Mouse (Mus musculus): ENCODE results near the gene Git2.

The Git2 gene

DNA sequence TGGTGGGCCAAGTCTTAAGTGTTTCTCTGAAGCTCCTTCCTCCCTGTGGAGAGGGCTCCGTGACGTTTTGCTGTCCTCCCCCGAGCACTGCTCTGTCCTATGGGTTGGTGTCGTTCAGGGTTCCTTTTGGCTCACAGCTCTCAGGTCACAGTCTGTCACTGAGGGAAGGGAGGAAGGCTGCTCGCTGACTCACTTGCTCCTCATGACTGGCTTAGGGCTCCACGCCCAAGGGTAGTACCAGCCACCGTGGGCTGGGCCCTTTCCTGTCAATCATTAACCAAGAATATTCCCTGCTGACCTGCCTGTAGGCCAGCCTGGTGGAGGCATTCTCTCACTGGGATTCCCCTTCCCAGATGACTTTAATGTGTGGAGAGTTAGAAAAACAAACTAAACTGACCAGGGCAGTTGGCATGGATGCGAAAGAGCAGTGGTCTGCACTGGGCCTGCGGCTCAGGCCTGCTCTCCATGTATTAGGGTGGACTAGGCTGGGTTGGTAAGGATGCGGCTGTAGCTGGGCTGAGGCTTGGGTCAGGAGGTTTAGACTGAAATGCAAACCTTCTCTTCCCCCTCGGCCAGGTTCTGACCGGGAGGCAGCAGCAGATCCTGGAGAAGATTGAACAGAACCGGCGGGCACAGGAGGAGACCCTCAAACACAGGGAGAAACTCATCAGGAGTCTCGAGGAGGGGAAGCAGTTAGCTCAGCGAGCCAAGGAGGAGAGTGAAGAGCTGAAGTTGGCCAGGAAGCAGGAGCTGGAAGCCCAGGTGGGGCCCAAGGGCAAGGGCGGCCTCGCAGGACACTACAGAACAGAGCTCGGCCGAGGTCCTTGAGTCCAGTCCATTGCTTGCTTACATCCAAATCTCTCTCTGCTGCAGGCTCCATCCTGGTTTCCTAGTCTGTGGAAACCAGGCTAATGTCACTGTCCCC is 56.1 kb downstream of the Git2 start:
- DNase-seq = peak; percentile 70 to 75

DNA sequence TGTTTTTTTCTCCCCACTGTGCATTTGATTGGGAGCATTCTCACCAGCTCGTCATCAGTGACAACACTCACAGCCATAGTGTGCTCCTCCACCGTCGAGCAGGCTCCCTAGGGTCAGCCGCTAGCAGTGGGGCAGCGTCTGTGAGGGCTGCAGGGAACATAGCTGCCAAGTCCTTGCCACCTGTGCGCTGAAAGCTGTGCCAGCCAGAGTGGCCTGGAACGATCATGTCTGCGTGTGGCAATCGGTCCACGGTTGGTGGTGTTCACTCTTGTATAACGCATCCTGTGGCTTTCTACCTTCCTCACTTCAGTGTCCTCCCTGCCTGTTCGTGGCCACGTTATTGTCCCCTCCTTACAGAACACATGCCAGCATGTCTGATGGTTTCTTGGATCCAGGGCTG is 56.8 kb downstream of the Git2 start:
- DNase-seq = peak; percentile 89 to 95

DNA sequence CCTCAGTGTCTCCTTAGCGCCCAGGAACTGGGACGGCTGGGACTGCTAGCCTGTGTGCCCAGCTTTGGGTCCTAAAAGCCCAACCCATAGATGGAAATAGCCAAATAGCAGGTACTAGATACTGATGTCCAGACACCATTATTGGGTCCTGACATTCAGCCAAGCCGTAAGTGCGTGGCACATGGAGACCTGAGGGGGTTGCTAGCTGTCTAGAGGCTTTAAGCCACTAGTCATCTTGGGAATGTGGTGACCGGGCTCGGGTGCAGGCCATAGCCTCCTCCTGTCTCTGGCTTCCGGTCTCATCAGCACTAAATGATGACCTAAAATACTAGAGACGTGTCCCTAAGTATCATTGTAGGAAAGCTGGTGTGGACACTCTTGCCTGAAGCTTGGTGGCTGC is 57.4 kb downstream of the Git2 start:
- DNase-seq = peak in 1 of 2 experiments; percentile 58

DNA sequence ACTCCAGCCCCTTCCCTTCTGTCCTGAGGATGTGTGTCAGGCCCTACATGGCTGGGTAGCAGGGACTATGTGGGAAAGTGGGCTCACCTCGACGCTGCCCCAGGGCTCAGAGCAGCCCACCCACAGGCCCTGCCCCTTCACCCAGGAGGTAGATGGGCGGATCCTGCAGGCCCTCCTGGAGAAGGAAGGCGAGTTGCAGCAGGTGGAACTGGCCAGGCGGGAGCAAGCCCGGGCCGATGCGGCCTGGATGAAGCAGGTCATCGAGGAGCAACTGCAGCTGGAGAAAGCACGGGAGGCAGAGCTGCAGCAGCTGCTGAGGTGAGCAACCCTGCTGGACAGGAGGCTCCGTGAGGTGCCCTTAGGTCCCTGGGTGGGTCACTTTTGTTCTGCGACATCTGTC is 58.0 kb downstream of the Git2 start:
- no peak for DNase-seq

DNA sequence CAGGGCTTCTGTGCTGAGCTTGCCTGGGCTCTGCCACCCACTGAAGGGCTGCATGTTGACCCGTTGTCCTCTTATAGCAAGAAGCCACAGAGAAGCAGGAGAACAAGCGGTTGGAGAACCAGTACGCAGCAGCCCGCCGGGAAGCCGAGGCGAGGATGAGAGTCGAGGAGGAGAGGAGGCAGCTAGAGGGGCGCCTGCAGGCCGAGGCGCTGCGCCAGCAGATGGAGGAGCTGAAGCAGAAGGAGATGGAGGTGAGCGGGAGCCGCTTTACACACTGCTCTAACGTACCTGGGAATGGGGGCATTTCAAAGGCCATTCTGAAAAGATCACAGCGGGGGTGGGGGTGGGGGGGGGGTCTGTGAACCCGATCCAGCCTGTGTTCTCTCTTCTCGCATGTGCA is 60.8 kb downstream of the Git2 start:
- DNase-seq = peak in 1 of 2 experiments; percentile 68

DNA sequence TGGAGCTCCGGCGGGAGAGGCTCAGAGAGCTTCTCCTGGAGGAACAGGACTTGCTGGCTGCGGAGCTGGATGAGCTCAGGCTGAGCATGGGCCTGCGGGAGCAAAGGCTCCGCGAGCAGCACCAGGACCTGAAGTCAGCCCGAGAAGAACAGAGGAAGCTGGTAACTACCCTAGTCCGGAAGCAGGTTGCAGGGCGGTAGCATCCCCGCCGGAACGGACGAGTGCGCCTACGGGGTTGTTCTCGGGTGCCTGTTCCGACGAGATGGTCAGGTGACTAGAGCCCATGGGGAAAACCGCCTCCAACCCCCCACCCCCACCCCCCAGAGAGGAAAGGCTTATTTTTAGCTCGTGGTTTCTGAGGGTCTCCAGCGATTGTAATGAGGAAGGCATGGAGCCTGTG is 66.0 kb downstream of the Git2 start:
- DNase-seq = no peak

DNA sequence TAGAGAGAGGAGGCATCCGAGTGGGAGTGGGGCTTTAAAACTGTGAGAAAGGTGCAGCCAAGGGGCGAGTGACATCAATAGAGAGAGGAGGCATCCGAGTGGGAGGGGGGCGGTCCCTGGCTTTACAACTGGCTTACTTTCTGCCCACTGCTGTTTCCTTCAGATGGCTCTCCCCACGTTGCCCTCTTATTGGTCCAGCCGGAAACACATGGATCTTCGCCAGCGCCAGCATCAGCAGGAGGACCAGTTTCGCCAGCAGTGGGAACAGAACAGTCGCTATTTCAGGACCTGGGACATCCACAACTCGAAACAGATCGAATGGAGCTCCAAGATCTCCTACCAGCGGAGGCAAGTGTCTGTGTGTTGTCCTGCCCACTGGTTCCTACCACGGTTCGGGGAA is 66.8 kb downstream of the Git2 start:
- DNase-seq = peak; percentile 81 to 86

DNA sequence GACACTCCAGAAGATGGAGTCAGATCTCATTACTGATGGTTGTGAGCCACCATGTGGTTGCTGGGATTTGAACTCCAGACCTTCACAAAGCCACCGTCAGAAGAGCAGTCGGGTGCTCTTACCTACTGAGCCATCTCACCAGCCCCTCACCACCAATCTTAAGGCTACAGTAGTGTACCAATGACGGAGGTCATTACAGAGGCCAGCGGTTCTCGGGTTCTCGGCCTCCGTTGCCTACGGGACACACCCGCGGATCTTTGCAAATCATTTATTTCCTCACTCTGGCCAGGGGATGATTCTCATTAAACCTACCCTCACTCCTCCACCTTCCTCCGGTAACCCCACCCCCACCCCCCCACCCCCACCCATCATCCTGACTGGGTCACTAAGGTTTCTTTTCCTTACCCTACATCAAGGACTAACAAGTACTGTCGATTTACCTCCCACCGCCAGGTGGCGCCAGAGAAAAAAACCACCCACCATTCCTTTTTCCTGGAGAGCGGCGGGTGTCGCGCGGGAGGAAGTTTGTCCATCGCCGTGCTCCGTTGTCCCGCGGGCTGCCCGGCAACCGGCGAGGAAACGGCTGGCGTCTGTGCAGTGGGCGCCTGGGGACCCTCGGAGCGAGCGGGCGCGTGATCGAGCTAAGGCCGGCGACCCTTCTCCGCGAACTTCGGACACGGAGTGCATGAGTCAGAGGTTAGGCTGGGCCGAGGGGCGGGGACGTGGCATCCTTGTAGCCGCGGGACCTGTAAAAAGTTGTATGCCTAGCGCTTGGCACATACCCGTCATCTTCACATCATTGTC is 67.8 kb downstream of the Git2 start, which contains the start of gene Tchp:
Gene Tchp, plus strand, starts transcription at position 496 of the 804 bp plus-strand sequence.
- DNase-seq = peak; percentile 97 to 98

DNA sequence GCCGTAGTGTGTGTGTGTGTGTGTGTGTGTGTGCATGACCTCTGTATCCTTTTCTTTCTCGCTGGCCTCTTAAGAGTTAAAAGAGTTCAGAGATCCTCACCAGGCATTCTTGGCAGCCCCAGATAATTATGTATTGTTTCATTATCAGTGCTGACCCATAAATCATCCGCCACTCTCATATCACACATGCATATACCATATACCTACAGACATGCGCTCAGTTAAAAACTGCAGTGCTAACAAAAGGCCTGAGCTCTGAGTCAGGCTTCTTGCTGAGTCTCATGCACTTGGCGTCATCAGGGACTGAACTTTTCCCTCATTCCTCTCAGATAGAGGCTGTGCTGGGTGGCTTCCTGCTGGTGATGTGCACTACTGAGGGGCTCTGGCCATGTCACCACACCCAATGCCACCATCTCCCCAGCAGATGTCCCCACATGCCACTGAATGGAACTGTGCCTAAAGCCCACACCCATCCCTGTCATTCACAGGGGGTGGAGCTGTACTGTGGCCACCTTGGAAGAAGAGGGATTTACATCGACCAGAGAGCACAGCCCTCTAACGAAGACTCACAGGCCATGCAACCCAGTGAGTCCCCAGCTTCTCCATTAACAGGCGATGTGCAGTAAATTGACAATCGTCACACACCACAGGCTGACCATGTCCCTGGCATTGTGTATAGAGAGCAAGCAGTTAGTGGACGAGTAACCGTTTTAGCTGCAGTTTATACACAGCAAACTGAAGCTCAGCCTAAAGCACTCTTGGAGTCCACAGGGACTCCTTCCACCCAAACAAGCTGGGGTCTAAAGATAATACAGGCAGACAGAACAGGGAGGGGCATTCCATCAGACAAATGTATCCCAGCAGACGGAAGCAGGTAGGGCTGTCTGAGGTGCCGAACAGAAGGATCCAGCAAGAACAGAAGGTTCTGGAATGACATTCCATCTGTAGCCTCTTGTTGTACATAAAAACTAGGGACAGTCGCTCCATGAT is 72.6 kb downstream of the Git2 start:
- peak; percentile 67 to 77 for DNase-seq

DNA sequence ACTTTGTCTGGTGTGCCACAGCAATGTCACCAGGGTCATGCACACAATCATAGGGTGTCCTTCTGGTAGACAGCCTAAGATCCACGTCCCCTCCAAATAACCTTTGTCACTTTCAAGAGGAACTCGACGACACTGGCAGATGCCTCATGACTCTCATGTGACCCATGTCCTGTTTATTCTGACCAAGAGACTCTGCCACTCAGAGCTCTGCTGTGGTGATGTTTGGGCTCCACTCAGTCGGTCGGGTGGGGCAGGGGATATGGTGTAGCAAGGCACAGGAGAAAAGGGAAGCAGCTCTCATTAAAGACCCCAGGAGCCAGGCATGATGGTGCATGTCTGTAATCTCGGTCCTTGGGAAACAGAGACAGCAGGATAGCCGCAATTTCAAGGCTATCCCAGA is 76.3 kb downstream of the Git2 start:
- no peak for DNase-seq

DNA sequence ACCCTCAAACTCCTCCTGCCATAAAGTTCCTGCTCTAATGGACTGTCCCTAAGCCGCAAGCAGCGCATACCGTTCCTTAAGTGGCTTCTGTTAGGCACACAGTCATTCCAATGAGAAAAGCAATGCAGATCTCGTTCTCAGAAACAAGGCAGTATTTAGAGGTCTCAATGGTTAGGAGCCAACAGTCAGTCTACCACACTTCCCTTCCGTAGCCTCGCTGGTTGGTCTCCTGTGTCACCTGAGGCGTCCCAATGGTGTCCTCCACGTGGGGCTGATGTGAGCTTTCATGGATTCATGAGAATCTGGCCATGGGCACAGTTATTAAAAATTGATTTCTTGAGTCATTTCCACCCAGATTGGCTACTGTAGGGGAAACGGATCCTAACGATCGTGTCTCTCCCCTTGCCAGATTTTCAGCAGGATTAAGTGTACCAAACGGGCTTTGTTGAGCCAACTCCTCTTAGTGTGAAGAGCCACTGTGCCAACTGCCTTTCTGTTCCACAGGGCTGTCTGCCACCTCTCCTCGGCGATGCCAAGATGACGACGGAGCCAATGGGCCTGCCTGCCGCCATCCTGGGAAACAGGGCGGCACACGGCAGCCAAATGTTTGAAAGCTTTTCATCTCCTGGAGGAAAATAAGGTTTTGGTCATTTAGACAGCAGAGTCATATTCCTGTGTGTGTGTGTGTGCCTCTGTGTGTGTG is 77.1 kb downstream of the Git2 start:
- peak; percentile 98 to 99 for DNase-seq

DNA sequence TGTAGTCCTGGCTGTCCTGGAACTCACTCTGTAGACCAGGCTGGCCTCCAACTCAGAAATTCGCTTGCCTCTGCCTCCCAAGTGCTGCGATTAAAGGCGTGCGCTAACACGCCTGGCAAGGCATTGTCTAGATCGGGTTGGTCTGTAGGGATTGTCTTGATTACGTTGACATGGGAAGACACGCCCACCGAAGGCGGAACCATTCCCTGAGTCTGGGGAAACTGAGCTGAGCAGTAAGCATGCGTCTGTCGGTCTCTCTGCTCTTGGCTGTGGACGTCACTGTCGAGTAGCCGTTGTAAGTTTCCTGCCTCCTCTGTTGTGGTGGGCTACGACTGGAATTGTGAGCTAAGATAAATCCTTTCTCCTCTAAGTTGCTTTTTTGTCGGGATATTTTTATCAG is 78.4 kb downstream of the Git2 start:
- no peak for DNase-seq

DNA sequence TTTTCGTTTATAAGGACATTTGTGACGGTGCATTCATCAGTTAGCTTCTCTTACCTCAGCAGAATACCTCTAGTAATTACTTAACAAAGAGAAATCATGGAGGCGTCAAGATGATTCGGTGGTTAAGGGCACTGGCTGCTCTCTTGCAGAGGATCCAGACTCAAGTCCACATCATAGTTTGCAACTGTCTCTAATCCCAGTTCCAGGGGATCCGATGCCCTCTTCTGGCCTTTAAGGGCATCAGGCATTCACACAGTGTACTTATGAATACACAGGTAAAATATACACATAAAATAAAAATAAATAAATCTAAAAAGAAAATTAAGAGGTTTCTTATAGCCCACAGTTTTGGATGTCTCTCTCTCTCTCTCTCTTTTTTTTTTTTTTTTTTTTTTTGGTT is 79.5 kb downstream of the Git2 start:
- no peak for DNase-seq

DNA sequence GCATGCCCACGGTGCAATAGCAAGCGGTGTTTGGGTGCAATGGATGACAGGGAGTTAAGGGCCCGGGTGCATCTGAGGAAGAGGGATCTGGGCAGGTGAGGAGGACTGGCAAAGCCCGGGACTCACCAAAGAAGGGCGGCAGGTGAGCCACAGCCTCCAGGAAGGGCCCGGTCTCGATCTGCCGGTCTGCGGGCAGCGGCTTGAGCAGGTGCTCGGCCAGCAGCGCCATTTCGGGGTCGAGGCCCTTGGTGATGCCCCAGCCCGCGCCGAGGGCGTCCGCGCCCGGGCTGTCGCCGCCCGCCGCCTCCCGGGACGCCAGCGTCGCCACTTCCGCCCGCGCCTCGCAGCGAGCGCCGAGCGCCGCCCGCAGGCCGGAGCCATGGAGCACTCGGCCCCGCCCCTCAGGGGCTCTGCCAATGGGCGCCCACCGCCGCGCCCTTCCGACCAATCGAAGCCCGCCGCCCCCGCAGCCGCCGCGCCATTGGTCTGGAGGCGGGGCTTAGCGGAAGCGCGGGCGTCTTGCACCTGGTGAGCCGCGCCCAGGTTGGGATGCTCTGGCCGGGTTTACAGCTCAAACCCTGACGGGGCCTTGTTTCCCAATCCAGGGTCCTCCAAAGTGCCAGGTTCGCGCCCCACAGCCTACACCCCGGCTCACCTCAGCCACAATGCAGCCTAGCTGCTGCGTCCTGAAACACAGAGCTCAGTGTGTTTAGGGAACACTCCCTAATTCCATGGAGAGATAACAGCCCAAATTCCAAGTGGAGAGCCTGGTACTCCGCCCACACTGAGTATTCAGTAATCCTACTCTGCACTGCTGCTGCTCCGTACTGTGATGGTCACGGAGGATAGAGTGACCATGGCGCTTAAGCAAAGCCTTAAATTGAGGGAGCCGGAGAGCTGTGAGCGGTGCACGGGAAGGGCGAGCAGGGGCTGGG is 84.4 kb downstream of the Git2 start, which contains the start of gene Gltp:
Gene Gltp, minus strand, starts transcription at position 352 of the 935 bp plus-strand sequence.
- peak; percentile 95 to 96 for DNase-seq

DNA sequence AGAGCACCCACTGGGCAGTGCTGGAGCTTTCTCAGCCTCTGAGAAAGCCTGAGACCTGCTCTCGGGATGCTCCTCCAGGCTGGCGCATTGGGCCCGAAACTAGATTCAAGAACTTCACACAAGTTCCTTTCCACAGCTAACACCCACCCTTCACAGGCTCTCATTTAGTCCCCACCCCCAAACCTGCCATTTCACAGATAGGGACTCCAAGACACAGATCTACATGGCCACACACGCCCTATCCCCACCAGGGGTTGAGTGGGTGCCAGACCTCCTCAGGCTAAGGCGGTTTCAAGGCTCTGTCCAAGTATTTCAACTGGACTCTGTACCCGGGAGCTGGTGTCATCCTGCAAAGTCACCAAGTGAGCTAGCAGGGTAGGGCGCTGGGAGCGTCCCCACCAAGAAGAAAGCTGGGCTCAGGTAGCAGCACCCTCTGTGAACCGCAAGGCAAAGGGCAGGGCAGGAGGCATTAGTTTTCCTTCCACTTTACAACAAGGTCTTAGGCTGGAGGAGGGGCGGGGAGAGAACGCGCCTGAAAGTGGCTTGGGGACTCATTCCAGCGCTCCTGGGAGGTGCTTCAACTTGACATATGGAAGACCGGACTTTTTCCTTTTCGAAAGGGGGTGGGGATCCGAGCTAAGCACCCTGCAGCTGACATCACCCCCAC is 85.5 kb downstream of the Git2 start:
- DNase-seq = peak in 1 of 2 experiments; percentile 49

DNA sequence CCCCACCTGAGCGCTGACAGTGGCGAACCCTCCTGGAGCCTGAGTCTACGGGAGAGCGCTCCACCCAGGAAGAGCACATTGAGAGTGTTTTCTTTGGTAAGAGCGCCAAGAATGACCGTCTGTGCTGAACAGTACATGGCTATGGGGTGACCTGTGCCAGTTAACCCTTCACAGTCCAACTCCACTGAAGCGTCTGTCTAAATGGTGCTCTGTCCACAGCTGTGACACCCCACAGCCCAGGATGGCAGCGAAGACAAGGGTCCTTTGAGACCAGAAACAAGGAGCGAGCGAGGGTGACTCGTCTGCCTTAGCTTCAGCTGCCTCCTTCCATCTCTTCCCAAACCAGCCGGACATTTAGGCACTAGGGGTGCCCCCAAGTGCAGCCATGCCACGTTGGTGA is 86.6 kb downstream of the Git2 start:
- DNase-seq = no peak

DNA sequence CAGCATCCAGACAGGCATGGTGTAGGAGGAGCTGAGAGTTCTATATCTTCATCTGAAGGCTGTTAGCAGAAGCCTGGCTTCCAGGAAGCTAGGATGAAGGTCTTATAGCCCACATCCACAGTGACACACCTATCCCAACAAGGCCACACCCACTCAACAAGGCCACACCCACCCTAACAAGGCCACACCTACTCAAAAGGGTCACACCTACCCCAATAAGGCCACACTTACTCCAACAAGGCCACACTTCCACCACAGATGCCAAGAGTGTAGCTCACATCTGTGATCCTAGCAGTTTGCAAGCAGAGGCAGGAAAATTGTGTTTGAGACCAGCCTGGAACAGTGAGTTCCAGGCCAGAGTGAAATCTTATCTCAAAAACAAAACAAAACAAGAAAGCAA is 87.4 kb downstream of the Git2 start:
- DNase-seq = no peak

DNA sequence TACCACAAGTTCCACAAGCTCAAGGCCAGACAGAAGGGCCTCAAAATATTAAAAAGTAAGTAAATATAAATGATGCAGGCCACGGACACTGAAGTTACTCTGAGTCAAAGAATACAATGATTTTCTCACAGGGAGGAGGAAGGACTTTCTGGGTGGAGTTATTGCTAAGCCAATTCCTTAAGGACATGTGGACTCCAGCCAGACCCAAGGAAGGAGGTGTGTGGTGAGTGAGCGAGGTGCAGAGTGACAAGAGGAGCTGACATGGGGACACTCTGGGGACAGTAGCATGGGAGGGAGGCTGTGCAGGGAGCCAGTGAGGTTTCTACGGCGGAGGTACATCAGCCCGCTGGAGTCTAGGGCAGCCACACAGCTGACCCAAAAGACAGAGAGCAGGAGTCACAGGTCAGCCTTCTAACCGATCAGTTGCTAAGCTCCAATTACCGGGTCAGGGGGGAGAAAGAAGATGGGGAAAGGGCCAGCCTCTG is 88.5 kb downstream of the Git2 start:
- no peak for DNase-seq

DNA sequence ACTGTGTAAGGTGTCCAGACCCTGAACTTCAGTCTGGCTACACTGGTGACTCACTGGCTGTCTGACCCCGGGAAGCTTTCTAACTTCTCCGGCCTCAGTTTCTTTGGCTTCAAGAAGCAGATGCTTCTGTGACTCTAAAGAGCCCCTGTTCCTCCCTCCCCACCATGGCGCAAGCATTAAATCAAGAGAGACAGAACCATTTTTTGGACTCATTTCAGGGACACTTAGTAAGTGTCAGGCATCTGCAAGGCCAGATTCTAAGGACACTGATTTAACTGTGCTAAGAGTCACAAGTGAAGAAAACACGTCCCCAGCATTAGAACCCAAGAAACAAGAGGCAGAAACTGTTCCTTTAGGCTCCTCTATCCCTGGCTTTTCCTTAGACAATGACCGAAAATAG is 89.3 kb downstream of the Git2 start:
- DNase-seq = no peak

DNA sequence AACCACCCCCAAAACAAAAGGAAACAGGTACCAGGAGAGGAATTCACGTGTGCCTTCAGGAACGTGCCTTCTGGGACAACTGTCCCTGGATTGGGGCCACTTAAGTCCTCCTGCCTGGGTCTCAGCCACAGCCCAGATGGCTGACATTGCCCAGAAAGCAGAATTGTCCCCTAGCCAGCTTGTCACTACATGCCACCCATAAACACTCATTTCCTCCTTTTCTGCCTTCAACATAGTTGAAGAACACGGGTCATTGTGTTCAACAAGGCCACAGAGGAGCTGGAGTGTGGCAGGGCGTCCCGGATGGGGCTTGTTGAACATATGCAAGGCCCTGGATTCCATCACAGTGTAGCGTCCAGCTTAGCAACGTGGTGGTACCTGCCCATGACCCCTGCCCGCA is 93.6 kb downstream of the Git2 start:
- peak; percentile 73 to 77 for DNase-seq
